Mouse (Mus musculus) spleen, adult 18-20 months (tissue): ENCODE measurements around the gene Asic3.

ENCODE experiments used
- DNase-seq, 2 experiments: peaks; one replicate each; pipeline ENCODE4 v3.0.0; 2022; ENCODE audit warnings: mixed read lengths in 2 of 2

The Asic3 gene

DNA sequence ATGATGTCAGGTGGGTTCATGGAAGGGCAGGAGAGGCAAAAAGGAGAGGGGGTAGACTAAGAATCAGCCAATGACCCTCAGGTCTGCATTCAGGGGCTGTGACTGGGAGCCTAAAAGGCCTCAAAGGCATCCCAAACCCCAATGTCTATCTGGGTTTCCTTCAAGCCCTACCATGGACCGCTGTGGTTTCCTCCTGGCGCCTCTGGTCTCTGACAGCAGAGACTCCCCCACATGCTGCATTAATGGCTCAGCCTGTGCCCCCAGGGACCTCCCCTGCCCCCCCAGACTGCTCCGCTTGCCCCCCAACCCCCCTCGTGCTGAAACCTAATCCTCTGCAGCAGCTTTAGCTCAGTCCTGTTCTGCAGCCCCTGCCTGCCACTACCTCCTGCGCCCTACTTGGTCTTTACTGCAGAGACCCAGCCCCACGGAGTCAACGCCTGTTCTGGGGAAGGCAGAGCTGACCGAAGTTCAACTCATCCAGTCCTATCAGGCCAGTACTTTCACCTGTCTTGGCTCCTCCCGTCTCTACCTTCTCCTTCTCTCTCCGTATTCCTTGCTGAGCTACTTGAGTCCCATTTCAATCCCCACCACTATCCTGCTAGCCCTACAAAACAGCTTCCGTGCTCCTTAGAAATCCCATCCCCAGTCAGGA is at the start of gene Asic3:
Asic3 (plus strand) TSS at position 351 of the 652 bp plus-strand sequence.
- DNase-seq: no peak

- DNase-seq: no peak
Observed at GRCm38 (mm10) chr5:24363467-24363866, 49.7 kb upstream of the Asic3 start.

DNA sequence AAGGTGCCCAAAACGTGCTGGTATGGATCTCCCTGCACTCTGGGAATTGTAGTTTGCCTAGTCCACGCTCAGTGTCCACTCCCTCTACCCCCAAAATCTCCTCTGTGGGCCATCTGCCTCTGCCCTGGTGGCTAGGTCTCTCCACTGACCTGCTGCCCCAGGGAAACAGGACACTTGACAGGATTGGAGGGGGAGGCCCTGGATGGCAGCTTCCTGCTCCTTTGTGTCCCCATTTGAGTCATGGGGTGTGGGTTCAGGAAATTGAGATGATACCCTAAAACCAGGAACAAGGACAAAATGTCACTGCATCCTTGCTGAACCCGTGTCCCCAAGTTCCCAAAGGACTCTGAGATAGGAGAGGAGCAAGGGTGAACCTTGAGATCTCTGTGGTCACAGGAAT is 49.1 kb upstream of the Asic3 start:
- no peak for DNase-seq

- no peak for DNase-seq
Observed at GRCm38 (mm10) chr5:24364508-24364907, 48.7 kb upstream of the Asic3 start, which contains the start of gene Nos3. Gene Nos3, plus strand, starts transcription at chr5:24364810.

- no peak for DNase-seq
Observed at GRCm38 (mm10) chr5:24364963-24365362, 48.2 kb upstream of the Asic3 start.

GRCm38 (mm10) chr5:24365528-24365927 is 47.7 kb upstream of the Asic3 start:
- DNase-seq: no peak

- DNase-seq: no peak
Observed at GRCm38 (mm10) chr5:24366426-24366825, 46.8 kb upstream of the Asic3 start.

GRCm38 (mm10) chr5:24369767-24370166 is 43.4 kb upstream of the Asic3 start:
- no peak for DNase-seq

GRCm38 (mm10) chr5:24373807-24374206 is 39.4 kb upstream of the Asic3 start:
- DNase-seq: no peak

GRCm38 (mm10) chr5:24374216-24374615 is 39.0 kb upstream of the Asic3 start:
- no peak for DNase-seq

GRCm38 (mm10) chr5:24374666-24375328 is 38.4 kb upstream of the Asic3 start:
- no peak for DNase-seq

GRCm38 (mm10) chr5:24378700-24379099 is 34.5 kb upstream of the Asic3 start:
- DNase-seq: no peak

GRCm38 (mm10) chr5:24379501-24379900 is 33.7 kb upstream of the Asic3 start:
- DNase-seq: no peak

DNA sequence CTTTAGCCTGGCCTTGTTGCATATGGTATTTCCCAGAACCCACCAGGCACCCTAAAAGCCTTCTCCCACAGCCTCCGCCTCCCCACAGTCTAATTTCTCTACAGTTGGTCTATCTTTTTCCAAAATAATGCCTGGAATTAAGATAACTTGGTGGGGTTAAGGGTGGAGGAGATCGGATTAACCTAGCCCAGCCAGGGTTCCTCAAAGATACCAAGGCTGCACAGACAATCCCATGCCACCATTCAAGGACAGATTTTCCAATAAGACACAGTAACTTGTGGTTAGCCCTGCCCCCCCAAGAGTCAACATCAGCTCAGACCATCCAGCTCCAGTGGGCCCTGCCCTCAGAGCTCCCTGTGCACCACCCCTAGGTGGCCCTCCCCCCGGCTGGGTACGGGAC is 32.7 kb upstream of the Asic3 start:
- no peak for DNase-seq

DNA sequence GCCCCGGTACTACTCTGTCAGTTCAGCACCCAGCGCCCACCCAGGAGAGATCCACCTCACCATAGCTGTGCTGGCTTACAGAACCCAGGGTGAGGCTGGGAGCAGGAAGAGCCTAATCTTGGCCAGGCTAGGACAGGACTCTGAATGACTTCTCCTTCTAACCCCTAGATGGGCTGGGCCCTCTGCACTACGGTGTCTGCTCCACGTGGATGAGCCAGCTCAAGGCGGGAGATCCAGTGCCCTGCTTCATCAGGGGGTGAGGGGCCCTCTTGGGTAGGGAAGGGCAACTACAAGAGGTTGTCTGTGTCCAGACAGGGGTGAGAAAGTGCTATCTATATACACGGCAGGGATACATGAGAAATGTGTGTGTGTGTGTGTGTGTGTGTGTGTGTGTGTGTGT is 31.7 kb upstream of the Asic3 start:
- DNase-seq: no peak

GRCm38 (mm10) chr5:24381988-24382387 is 31.2 kb upstream of the Asic3 start:
- DNase-seq: no peak

DNA sequence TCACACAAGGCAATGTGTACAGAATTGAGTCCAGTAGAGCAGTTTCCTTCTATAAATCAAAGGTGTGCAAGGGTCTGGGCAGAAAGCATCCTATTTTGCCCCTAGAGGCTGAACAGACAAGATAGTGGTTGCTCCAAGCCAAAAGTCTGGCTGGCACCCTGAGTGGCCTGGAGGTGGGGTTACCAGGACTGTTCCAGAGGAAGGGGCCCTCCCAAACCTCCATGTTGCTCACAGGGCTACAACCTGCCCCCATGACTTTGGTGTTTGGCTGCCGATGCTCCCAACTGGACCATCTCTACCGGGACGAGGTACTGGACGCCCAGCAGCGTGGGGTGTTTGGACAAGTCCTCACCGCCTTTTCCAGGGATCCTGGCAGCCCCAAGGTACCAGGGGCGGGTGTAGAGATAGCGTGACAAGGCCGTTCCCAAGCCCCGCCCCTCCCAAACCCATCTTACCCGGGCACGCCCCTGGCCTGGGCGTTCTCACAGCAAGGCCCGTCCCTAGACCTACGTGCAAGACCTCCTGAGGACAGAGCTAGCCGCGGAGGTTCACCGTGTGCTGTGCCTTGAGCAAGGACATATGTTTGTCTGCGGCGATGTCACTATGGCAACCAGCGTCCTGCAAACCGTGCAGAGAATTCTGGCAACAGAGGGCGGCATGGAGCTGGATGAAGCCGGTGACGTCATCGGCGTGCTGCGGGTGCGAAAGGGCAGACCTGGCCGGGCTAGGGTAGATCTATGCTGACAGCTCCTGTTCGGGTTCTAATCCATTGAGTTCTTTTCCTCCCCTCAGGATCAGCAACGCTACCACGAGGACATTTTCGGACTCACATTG is 29.9 kb upstream of the Asic3 start:
- DNase-seq: peak; percentile 74 to 85

GRCm38 (mm10) chr5:24384407-24384806 is 28.8 kb upstream of the Asic3 start:
- DNase-seq: peak in 1 of 2 experiments; percentile 13

GRCm38 (mm10) chr5:24385374-24385773 is 27.8 kb upstream of the Asic3 start:
- no peak for DNase-seq

- no peak for DNase-seq
Observed at GRCm38 (mm10) chr5:24385887-24386550, 27.2 kb upstream of the Asic3 start.

GRCm38 (mm10) chr5:24387264-24388241 is 25.6 kb upstream of the Asic3 start:
- no peak for DNase-seq
